Mouse (Mus musculus): ENCODE results near the gene Ccdc148. TPM values are rescaled to one million over a fixed set of nuclear protein-coding genes. Genes with fewer than 3 reads are reported as not detected.

Gene Ccdc148
- polyA plus RNA-seq, 1 experiment from 2014 or later: 1.9 TPM

GRCm38 (mm10) chr2:58787360-58787759, 373.1 kb downstream of the Ccdc148 start:
- Histone ChIP-seq H3K27me3 (no peaks in the 10 kb centered on the region), H3K4me2 (replicated peaks) (no peak overlapping the region), H3K9ac (replicated peaks) (no peak overlapping the region), H3K4me1 (0 out of 2 replicates have a peak, but pooled peaks cover 8% of the 10 kb centered on the region), H3K27ac (replicated peaks) (no peak overlapping the region), H3K9me3 (no peaks in the 10 kb centered on the region), H3K4me3 (no peak overlapping the region), H3K36me3 (no peaks in the 10 kb centered on the region)
- 56% methylated on average over 7 of the region's 7 CpGs for WGBS
- ATAC-seq (ENCODE audit: low FRiP score, low read depth): no peak

GRCm38 (mm10) chr2:58786681-58787080, 373.8 kb downstream of the Ccdc148 start:
- H3K4me1 ChIP-seq: 0 out of 2 replicates have a peak, but pooled peaks cover 8% of the 10 kb centered on the region
- H3K9ac ChIP-seq (replicated peaks): no peak overlapping the region
- ATAC-seq (ENCODE audit: low FRiP score, low read depth): no peak
- H3K9me3 ChIP-seq: no peaks in the 10 kb centered on the region
- 69% methylated on average over 8 of the region's 8 CpGs for WGBS
- no peak overlapping the region for H3K4me2 ChIP-seq (replicated peaks)
- no peak overlapping the region for H3K4me3 ChIP-seq
- H3K27me3 ChIP-seq: no peaks in the 10 kb centered on the region
- no peaks in the 10 kb centered on the region for H3K36me3 ChIP-seq
- no peak overlapping the region for H3K27ac ChIP-seq (replicated peaks)

- H3K27me3 ChIP-seq: no peaks in the 10 kb centered on the region
- no peaks in the 10 kb centered on the region for H3K36me3 ChIP-seq
- no peaks in the 10 kb centered on the region for H3K9me3 ChIP-seq
- H3K9ac ChIP-seq (replicated peaks): no peak overlapping the region
- no peak overlapping the region for H3K27ac ChIP-seq (replicated peaks)
- H3K4me2 ChIP-seq (replicated peaks): no peak overlapping the region
- no peak for ATAC-seq (ENCODE audit: low FRiP score, low read depth)
- 0 out of 2 replicates have a peak, but pooled peaks cover 8% of the 10 kb centered on the region for H3K4me1 ChIP-seq
- H3K4me3 ChIP-seq: no peak overlapping the region
- WGBS: 88% methylated on average over 3 of the region's 3 CpGs
These were observed 374.3 kb downstream of the Ccdc148 start for GRCm38 (mm10) chr2:58786177-58786576.

GRCm38 (mm10) chr2:58783526-58783925, 377.0 kb downstream of the Ccdc148 start:
- no peak overlapping the region for H3K4me2 ChIP-seq (replicated peaks)
- H3K27me3 ChIP-seq: no peaks in the 10 kb centered on the region
- H3K4me3 ChIP-seq: no peak overlapping the region
- no peaks in the 10 kb centered on the region for H3K9me3 ChIP-seq
- WGBS: 72% methylated on average over 1 of the region's 1 CpGs
- no peak overlapping the region for H3K9ac ChIP-seq (replicated peaks)
- 0 out of 2 replicates have a peak, but pooled peaks cover 8% of the 10 kb centered on the region for H3K4me1 ChIP-seq
- ATAC-seq (ENCODE audit: low FRiP score, low read depth): no peak
- no peaks in the 10 kb centered on the region for H3K36me3 ChIP-seq
- no peak overlapping the region for H3K27ac ChIP-seq (replicated peaks)

GRCm38 (mm10) chr2:58778986-58779495, 381.4 kb downstream of the Ccdc148 start:
- no peaks in the 10 kb centered on the region for H3K27me3 ChIP-seq
- H3K9me3 ChIP-seq: no peaks in the 10 kb centered on the region
- no peaks in the 10 kb centered on the region; the same call in 1 of the 2 replicates for H3K4me1 ChIP-seq
- no peak overlapping the region for H3K27ac ChIP-seq (replicated peaks)
- H3K9ac ChIP-seq (replicated peaks): no peak overlapping the region
- ATAC-seq (ENCODE audit: low FRiP score, low read depth): no peak
- H3K4me2 ChIP-seq (replicated peaks): no peak overlapping the region
- H3K36me3 ChIP-seq: no peaks in the 10 kb centered on the region
- WGBS: 84% methylated on average over 3 of the region's 3 CpGs
- H3K4me3 ChIP-seq: no peak overlapping the region

DNA sequence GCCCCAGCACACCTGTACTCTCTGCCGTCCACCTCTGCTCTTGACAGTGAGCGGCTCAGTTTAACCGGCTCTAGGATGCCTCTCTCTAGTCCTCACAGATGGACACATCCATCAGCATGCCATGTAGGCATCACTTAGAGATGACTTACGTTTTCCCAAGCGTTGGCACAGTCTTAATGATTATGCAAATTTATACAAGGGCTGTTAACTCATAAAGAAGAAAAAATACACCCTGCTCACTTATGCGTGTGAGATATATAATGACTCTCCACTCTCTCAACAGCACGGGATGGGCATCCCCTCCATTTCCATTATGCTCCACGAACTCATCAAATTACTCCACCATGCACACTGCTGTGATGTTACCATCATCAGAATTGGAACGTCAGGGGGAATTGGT, 386.6 kb downstream of the Ccdc148 start:
- WGBS: 88% methylated on average over 9 of the region's 9 CpGs

More for the DNA sequence above, 386.6 kb downstream of the Ccdc148 start:
- H3K4me2 ChIP-seq (replicated peaks): no peak overlapping the region
- H3K27ac ChIP-seq (replicated peaks): no peak overlapping the region
- no peak overlapping the region for H3K4me3 ChIP-seq
- H3K4me1 ChIP-seq: no peaks in the 10 kb centered on the region; the same call in 1 of the 2 replicates
- H3K9me3 ChIP-seq: no peaks in the 10 kb centered on the region
- no peaks in the 10 kb centered on the region for H3K36me3 ChIP-seq
- no peak for ATAC-seq (ENCODE audit: low FRiP score, low read depth)
- H3K9ac ChIP-seq (replicated peaks): no peak overlapping the region
- no peaks in the 10 kb centered on the region for H3K27me3 ChIP-seq

Other genes with a start within 250 kb of the Ccdc148 start
- 14.7 and 16.7 TPM in 2 replicates for gene Pkp4, start 167 bp upstream of the Ccdc148 start, polyA plus RNA-seq (2016; fragmentation: Nextera tagmentation; extraction: Ambion mirVana)